Mouse (Mus musculus) T-cell, adult 2 months (primary cell): ENCODE measurements around the gene Chst10.

Source experiments
- DNase-seq: peaks from one replicate; pipeline ENCODE4 v3.0.0; 2022; ENCODE audit warnings: low spot score

Gene Chst10

DNA sequence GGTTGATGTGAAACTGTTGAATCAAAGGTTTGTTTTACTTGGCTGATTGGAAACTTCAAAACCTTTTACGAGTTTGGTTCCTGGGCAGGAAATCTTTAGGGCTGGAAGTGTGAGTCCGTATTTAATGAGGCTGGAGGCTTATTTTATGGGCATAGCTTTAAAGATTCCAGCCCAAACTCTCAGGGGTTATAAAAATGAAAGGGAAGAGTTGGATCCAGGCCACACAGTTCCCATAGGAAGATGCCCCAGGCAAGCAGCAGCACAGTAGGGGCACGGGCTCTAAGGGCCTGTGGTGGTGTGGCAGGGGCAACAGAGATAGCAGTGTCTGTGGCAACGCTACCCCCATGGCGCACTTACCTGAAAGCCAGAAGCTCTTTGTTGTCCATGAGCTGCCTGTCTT, 31.7 kb downstream of the Chst10 start:
- DNase-seq = no peak

DNA sequence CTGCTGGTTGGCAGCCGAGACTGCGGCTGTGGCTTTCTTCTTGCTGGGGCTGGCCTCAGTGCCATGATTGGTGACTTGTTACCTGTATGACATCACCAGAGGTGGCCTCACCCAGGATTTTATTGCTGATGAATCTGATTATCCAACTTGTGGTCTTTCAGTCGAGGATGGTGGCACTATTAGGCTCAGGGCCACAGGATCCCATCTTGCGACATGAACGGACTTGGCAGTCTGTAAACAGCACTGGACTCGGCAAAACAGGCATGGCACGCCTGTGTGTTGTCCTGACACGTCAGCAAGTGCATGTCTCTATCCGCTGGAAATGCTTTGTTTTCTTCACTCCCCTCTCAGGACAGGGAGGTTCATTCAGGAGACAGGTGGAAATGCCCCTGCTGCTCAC, 33.6 kb downstream of the Chst10 start:
- DNase-seq = no peak

DNA sequence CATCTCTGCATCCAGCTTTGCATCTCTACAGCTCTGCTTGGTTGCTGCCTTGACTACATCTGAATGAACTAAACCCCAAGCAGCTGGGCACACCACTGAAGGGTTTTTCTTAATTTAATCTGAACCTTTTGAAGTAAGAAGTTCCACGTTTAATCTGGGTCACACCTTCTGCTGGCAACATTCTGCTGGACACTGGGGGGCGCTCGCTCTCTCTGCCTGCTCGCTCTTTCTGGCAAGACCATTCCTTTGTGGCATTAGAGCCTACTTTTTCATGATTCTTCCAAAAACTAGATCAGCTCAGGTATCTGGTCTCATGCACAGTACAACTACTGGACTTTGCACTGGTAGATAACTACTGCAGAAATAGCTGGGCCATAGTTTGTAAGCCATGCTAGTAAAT, 35.7 kb downstream of the Chst10 start:
- DNase-seq = peak; percentile 30

GRCm38 (mm10) chr1:38860867-38861524, 37.0 kb downstream of the Chst10 start:
- DNase-seq = no peak

- no peak for DNase-seq
Measured at GRCm38 (mm10) chr1:38860207-38860606, 37.8 kb downstream of the Chst10 start.

DNA sequence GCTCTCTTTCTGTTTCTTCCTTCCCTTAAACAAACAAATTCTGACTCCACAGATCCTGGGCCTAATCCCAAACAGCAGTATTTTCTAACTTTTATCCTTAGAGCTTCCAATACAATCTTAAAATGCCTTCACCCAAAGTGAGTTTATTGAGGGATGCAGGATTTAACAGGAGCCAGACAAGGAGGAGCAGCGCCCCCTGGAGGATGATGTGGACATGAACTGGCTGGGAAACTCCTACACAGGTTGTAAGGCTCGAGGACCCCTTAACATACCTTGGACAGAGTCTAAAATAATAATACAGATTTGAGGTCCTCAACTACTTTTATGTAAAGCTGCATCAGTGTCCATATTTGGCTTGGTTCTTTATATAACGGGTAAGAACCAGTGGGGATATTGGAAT, 41.8 kb downstream of the Chst10 start:
- peak; percentile 21 for DNase-seq

DNA sequence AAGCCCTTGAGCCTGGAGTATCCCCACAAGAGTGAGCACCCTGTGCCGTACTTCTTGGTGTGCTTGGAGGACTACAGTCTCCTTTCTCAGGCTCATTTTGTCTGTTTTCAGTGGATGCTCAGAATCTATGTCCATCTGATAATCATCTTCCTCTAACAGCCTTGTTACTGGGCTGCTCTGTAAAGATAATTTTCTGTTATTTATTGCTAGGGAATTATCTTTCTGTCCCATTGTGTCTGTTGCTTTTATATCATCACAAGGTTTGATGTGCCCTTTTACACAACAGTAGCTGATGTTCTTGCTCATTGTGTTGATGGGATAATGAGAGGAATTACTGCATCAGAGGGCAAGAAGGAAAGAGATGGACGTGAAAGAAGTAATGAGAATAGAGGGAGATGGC, 45.7 kb downstream of the Chst10 start:
- no peak for DNase-seq

DNA sequence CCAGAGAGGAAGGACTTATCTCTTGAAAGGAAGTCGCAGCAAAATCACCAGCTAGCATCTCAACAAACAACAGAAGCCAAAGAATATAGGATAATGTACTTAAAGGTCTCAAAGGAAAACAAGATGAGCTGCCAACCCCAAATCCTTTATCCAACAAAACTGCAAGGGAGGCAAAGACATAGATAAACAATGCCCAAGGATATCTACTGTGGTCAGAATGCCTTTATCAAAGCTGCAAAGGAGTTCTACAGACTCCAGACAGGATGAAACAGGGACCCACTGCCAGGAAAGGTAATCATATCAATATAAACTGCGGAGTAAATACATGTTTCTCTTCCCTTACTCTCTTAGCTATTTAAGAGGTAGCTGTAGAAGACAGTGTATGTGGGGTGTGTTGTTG, 47.3 kb downstream of the Chst10 start:
- no peak for DNase-seq

GRCm38 (mm10) chr1:38848451-38849289, 49.3 kb downstream of the Chst10 start:
- no peak for DNase-seq

- DNase-seq = no peak
Measured at GRCm38 (mm10) chr1:38847975-38848374, 50.0 kb downstream of the Chst10 start.

- no peak for DNase-seq
Measured at GRCm38 (mm10) chr1:38843275-38843674, 54.7 kb downstream of the Chst10 start.

GRCm38 (mm10) chr1:38842861-38843260, 55.1 kb downstream of the Chst10 start:
- DNase-seq = no peak

- no peak for DNase-seq
Measured at GRCm38 (mm10) chr1:38839944-38840343, 58.0 kb downstream of the Chst10 start.

GRCm38 (mm10) chr1:38836477-38836872, 61.5 kb downstream of the Chst10 start, which contains the start of gene Lonrf2:
TSS of gene Lonrf2 (minus strand) at chr1:38836711.
- DNase-seq = no peak

DNA sequence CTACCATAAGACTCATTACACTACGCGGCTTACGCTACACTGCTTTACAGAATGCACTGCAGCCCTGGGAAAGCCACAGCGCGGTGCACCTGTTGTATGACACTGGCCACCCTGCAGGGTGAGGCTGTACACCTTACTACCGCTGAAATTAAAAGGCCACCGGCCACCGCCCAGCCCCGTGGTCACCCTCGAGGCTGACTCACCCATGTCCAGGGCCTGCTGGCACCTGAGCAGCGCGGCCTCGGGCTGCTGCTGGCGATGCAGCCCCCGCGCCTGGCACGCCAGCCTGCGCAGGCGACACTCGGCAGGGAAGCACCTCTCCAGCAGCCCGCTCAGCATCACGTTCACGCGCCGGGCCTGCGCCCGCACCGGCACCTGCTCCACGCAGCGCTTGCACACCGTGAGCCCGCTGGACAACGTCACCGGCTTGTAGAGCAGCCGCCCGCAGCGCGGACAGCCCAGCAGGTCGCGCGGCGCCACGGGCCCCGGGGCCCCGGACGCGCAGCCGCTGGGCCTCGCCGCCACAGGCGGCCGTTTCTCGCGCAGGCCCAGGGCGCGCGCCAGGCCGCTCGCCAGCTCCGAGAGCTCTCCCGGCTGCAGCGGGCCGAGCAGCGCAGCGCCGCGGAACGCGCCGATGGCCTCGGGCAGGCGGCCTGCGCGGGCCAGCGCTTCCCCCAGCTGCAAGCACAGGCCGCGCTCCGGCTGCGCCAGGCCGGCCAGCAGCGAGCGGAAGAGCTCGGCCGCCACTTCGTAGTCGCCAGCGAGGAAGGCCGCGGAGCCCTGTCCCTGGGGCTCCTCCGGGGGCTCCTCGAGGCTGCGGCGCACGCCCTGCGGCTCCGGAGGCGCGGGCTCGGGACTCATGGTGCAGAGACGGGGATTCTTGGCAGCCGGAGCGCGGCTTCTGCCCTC, 62.1 kb downstream of the Chst10 start:
- no peak for DNase-seq

DNA sequence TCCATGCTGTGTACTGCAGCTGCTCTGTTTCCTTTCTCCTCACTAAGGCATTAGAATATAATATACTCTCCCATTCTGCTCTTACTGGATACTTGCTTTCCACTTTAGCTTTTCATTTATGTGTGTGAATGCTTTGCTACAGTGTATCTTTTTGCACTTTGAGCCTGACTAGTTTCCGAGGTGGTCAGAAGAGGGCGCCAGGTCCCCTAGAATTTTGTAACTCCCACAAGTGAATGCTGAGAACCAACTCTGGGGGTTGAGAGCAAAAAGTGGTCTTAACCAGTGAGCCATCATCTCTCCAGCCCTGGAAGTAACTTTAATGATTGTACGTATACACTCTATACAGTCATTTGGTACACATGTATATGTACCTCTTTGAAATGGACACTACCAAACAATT, 63.1 kb downstream of the Chst10 start:
- no peak for DNase-seq

DNA sequence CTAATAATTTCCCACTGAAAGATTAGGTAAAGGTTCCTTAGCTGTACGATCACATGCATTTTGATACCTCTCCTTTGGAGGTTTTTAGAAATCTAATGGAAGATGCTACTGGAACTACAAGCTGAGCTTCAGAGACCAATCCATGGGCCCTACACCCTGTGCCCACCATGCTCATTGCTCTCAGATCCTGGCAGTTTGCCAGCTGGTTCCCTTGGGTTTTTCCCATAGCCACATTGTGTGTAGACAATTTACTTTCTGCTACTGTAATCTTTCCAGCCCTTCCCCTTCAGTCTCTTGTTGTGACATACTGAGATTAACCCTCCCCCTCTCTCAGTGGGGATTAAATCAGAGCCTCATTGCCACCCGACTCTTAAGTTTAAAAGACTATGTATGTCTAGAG, 73.0 kb downstream of the Chst10 start:
- DNase-seq = no peak

DNA sequence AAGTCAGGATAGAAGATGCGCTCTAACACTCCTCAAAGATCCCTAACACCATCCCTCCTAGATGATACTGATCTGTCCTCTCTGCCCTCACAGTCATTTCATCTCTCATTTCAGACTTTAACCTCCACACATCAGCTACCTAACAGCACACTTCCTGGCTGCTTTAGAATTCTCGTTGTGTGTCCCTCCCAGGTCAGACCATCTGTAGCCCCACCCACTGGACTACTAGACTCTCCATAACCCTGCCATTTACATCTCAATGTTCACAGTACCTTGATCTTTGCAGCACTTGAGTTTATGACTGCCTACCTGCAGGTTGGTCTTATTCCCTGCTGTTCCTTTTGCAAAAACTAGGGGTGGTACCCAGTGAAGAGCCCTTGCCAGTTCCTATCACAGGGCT, 74.1 kb downstream of the Chst10 start:
- DNase-seq = no peak

DNA sequence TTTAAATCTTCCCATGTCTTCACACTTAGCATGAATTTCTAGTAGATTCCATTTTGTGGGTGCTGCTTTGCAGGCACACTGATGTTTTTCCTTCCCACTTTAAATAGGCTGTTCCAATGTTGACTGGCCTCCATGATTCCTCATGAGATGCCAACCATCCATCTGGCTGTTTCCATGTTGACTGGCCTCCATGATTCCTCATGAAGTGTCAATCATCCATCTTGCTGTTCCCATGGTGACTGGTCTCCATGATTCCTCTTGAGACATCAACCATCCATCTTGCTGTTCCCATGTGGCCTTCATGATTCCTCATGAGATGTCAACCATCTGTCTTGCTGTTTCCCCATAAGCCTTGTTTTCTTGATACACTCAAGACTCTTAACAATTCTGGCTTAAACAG, 78.3 kb downstream of the Chst10 start:
- no peak for DNase-seq

DNA sequence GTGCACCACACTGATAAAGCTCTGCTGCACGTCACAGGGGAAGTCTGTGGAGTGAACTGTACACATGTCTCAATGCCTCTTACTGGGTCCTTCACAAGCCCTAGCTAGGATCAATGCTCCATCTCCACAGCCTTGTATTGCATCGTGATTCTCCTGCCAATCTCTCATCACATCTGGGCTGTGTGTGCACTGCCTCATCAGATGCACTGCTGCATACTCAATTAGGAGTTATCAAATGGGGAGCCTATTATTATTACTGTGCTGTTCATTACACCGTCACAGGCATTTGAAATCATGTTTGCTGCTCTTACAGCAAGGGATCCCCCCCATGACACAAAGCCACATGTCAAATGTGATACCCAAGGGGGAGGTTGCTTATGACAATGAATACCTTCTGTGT, 80.3 kb downstream of the Chst10 start:
- DNase-seq = no peak

DNA sequence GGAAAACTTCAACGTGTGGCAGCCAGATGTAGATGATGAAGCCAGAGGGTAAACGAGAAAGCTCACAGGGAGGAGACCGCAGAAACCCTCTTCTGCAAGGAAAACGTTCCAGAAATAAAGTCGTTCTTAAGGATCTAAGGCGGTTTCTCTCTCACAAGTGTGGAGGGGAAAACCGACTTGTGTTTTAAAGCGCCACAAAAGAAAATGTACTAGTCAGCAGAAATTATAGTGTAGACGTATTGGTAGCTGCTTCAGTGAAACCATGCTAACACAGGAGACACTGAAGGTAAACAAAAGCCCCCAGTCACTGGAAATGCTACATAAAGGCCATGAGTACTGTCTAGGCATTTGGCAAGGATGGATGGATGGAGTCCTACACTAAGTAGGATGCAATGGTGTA, 80.7 kb downstream of the Chst10 start:
- no peak for DNase-seq

GRCm38 (mm10) chr1:38816306-38816705, 81.7 kb downstream of the Chst10 start:
- no peak for DNase-seq
